Mouse (Mus musculus) neural tube, embryonic 11.5 days (tissue): ENCODE measurements at regions not wholly inside any gene's neighbourhood (a gene's known extent, or its start where the extent isn't known, plus 50 kb on each side); places are given as distances from the start of the nearest gene placed in this dataset.

Experiments
- ATAC-seq: fragments of 200-750 bp; cut with Nextera tagmentation; 2 replicates; pipeline ENCODE4 v1.8.0; 2017; ENCODE audit warnings: moderate number of reproducible peaks, mild to moderate bottlenecking, moderate TSS enrichment, moderate library complexity; ENCODE audit not compliant: insufficient read depth, low FRiP score, low TSS enrichment
- DNase-seq: peaks from one replicate; pipeline ENCODE4 v3.0.0-alpha.2; 2015; ENCODE audit warnings: low spot score
- H3K27ac ChIP-seq: fragments of 300-500 bp; sonication (generic); 2 replicates; pipeline ENCODE4 v1.5.1; 2014; ENCODE audit warnings: low read depth, mild to moderate bottlenecking, low read length
- H3K27me3 ChIP-seq: fragments of 300-500 bp; sonication (generic); 2 replicates; pipeline ENCODE4 v1.6.1; 2014; ENCODE audit warnings: mild to moderate bottlenecking, low read length, mixed read lengths; ENCODE audit not compliant: control insufficient read depth, insufficient read depth
- H3K36me3 ChIP-seq: fragments of 300-500 bp; sonication (generic); 2 replicates; pipeline ENCODE4 v1.6.1; 2014; ENCODE audit warnings: mild to moderate bottlenecking, low read length, moderate library complexity, mixed read lengths; ENCODE audit not compliant: control insufficient read depth, insufficient read depth
- H3K4me1 ChIP-seq: fragments of 300-500 bp; sonication (generic); 2 replicates; pipeline ENCODE4 v1.6.1; 2014; ENCODE audit warnings: low read length, mixed read lengths; ENCODE audit not compliant: control insufficient read depth, insufficient read depth
- H3K4me2 ChIP-seq: fragments of 300-500 bp; sonication (generic); 2 replicates; pipeline ENCODE4 v1.6.1; 2014; ENCODE audit warnings: low read depth, mild to moderate bottlenecking, moderate library complexity
- H3K4me3 ChIP-seq: fragments of 300-500 bp; sonication (generic); 2 replicates; pipeline ENCODE4 v1.5.1; 2014; ENCODE audit warnings: low read depth, low read length
- H3K9ac ChIP-seq: fragments of 300-500 bp; sonication (generic); 2 replicates; pipeline ENCODE4 v1.6.1; 2014; ENCODE audit warnings: mild to moderate bottlenecking, low read length
- H3K9me3 ChIP-seq: fragments of 300-500 bp; sonication (generic); 2 replicates; pipeline ENCODE4 v1.6.1; 2016; ENCODE audit warnings: low read length; ENCODE audit not compliant: control insufficient read depth
- WGBS: fragments of 180-500 bp; shearing (Covaris S2); extraction: QIAGEN DNeasy Blood & Tissue Kit; methylation state at CpG from one replicate; pipeline ENCODE4 v1.1.7; 2014; 5-methylcytosine and 5-hydroxymethylcytosine counted together

GRCm38 (mm10) chr10:119040205-119040604 is 170.2 kb upstream of the Dyrk2 start:
- 31% methylated on average over 4 of the region's 4 CpGs for WGBS
- H3K36me3 ChIP-seq, result no peaks in the 10 kb centered on the region
- no peak overlapping the region for H3K9ac ChIP-seq
- no peaks in the 10 kb centered on the region for H3K9me3 ChIP-seq
- no peak for ATAC-seq
- H3K4me1 ChIP-seq, result no peaks in the 10 kb centered on the region
- H3K4me2 ChIP-seq, result no peak overlapping the region
- H3K27ac ChIP-seq, result no peak overlapping the region
- H3K27me3 ChIP-seq, result no peaks in the 10 kb centered on the region
- H3K4me3 ChIP-seq, result no peak overlapping the region
- no peak for DNase-seq

- H3K9ac ChIP-seq, result no peak overlapping the region
- H3K27me3 ChIP-seq, result no peaks in the 10 kb centered on the region
- H3K27ac ChIP-seq, result no peak overlapping the region
- WGBS, result 67% methylated on average over 3 of the region's 3 CpGs
- no peak overlapping the region for H3K4me3 ChIP-seq
- no peaks in the 10 kb centered on the region for H3K9me3 ChIP-seq
- H3K4me1 ChIP-seq, result no peaks in the 10 kb centered on the region
- H3K36me3 ChIP-seq, result no peaks in the 10 kb centered on the region
- DNase-seq, result no peak
- ATAC-seq, result no peak
- no peak overlapping the region for H3K4me2 ChIP-seq
These were observed 169.7 kb upstream of the Dyrk2 start for GRCm38 (mm10) chr10:119039732-119040131.

- Histone ChIP-seq H3K9ac (no peak overlapping the region), H3K27me3 (no peaks in the 10 kb centered on the region), H3K9me3 (no peaks in the 10 kb centered on the region), H3K27ac (no peak overlapping the region), H3K36me3 (no peaks in the 10 kb centered on the region), H3K4me2 (no peak overlapping the region), H3K4me3 (no peak overlapping the region), H3K4me1 (no peaks in the 10 kb centered on the region)
- DNase-seq (no peak), ATAC-seq (no peak)
- WGBS, result 89% methylated on average over 6 of the region's 6 CpGs
These were observed 169.0 kb upstream of the Dyrk2 start for GRCm38 (mm10) chr10:119038991-119039390.

- H3K4me1 ChIP-seq, result no peaks in the 10 kb centered on the region
- no peak overlapping the region for H3K4me3 ChIP-seq
- WGBS, result 93% methylated on average over 8 of the region's 8 CpGs
- no peak overlapping the region for H3K9ac ChIP-seq
- no peak overlapping the region for H3K4me2 ChIP-seq
- H3K27me3 ChIP-seq, result no peaks in the 10 kb centered on the region
- DNase-seq, result no peak
- H3K9me3 ChIP-seq, result no peaks in the 10 kb centered on the region
- H3K27ac ChIP-seq, result no peak overlapping the region
- ATAC-seq, result no peak
- H3K36me3 ChIP-seq, result no peaks in the 10 kb centered on the region
These were observed 167.8 kb upstream of the Dyrk2 start for GRCm38 (mm10) chr10:119037781-119038180.

GRCm38 (mm10) chr10:119035863-119036262 is 165.9 kb upstream of the Dyrk2 start:
- Histone ChIP-seq H3K27me3 (no peaks in the 10 kb centered on the region), H3K36me3 (no peaks in the 10 kb centered on the region), H3K4me1 (peaks cover 3% of the 10 kb centered on the region; the same call in 1 of the 2 replicates), H3K9ac (no peak overlapping the region), H3K9me3 (no peaks in the 10 kb centered on the region), H3K27ac (no peak overlapping the region), H3K4me2 (no peak overlapping the region), H3K4me3 (no peak overlapping the region)
- ATAC-seq (no peak), DNase-seq (no peak)
- 90% methylated on average over 5 of the region's 5 CpGs for WGBS

- H3K4me2 ChIP-seq, result no peak overlapping the region
- no peak for ATAC-seq
- H3K4me1 ChIP-seq, result peaks cover 3% of the 10 kb centered on the region; the same call in 1 of the 2 replicates
- H3K9ac ChIP-seq, result no peak overlapping the region
- no peak overlapping the region for H3K27ac ChIP-seq
- H3K36me3 ChIP-seq, result no peaks in the 10 kb centered on the region
- no peaks in the 10 kb centered on the region for H3K9me3 ChIP-seq
- WGBS, result 86% methylated on average over 4 of the region's 4 CpGs
- DNase-seq, result no peak
- no peaks in the 10 kb centered on the region for H3K27me3 ChIP-seq
- H3K4me3 ChIP-seq, result no peak overlapping the region
These were observed 164.4 kb upstream of the Dyrk2 start for GRCm38 (mm10) chr10:119034396-119034795.

GRCm38 (mm10) chr10:119031282-119032275 is 161.6 kb upstream of the Dyrk2 start:
- Histone ChIP-seq H3K4me2 (no peak overlapping the region), H3K9me3 (no peaks in the 10 kb centered on the region), H3K36me3 (no peaks in the 10 kb centered on the region), H3K9ac (no peak overlapping the region), H3K4me1 (peaks cover 3% of the 10 kb centered on the region; the same call in 1 of the 2 replicates), H3K27me3 (no peaks in the 10 kb centered on the region), H3K27ac (no peak overlapping the region), H3K4me3 (no peak overlapping the region)
- DNase-seq, result no peak
- no peak for ATAC-seq
- 64% methylated on average over 16 of the region's 16 CpGs for WGBS

- Histone ChIP-seq H3K27me3 (no peaks in the 10 kb centered on the region), H3K36me3 (no peaks in the 10 kb centered on the region), H3K4me3 (no peak overlapping the region), H3K9me3 (no peaks in the 10 kb centered on the region), H3K4me2 (no peak overlapping the region), H3K27ac (no peak overlapping the region), H3K4me1 (peaks cover 3% of the 10 kb centered on the region; the same call in 1 of the 2 replicates), H3K9ac (no peak overlapping the region)
- ATAC-seq (no peak), DNase-seq (no peak)
- 56% methylated on average over 3 of the region's 3 CpGs for WGBS
These were observed 158.6 kb upstream of the Dyrk2 start for GRCm38 (mm10) chr10:119028480-119029137.
